ENCODE assay signal across 8 mouse cellular contexts in the genomic region with DNA sequence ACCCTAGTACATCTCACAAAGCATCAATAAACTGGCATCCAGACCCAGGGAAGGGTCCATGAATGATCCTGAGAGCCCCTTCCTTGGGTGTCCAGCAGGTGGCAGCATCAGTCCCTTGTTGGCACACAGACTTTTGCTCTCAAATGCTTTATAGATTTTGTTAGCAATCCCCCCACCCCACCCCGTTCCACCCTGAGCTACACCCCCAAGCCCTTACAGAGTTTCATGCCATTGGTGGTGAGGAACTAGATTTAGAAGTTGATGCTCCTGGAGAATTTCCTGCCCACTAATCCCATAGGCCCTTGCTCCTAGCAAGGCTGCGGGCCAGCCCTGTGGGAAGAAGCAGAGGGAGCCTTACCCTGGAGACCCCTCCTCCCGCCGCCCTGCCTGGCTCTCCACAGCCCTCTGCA. TPM values are rescaled to one million over a fixed set of nuclear protein-coding genes. Genes with fewer than 3 reads are reported as not detected.
A peak's percentile ranks its signal among the peaks of the same experiment; 100 is the strongest.
DNase-seq lines count a peak whose midpoint lies in the region; ATAC-seq and TF ChIP-seq lines count a peak whose summit lies in the region.

No protein-coding gene starts in this region.

- H3K27ac ChIP-seq in bone marrow, adult 2 months (ENCODE audit: control insufficient read depth, insufficient read depth, low read depth, low read length, poor library complexity) = no peak overlapping the region
- H3K27ac ChIP-seq in embryonic facial prominence, embryonic 15.5 days (replicated peaks) = peak overlapping the region; percentile 45; the same call in 1 of the 2 replicates
- H3K27ac ChIP-seq in heart, embryonic 16.5 days (ENCODE audit: low read length) = no peak overlapping the region
- H3K27ac ChIP-seq in liver, embryonic 14.5 days = no peak overlapping the region
- no peak overlapping the region for H3K27ac ChIP-seq in thymus, adult 2 months (ENCODE audit: control insufficient read depth, insufficient read depth, low read length)

- peak; percentile 88 for DNase-seq in CD4-positive, CD25-positive, alpha-beta regulatory T cell, adult 2 months (ENCODE audit: low read depth, low spot score)
- DNase-seq in kidney, postnatal 25 days = peak; percentile 85 to 95
- DNase-seq in liver, embryonic 14.5 days (ENCODE audit: low read depth in 3 of 3, low spot score in 3 of 3) = peak in 2 of 3 experiments; percentile 17 to 39
- peak; percentile 80 for DNase-seq in thymus, adult 2 months

- H3K36me3 ChIP-seq in embryonic facial prominence, embryonic 15.5 days = no peaks in the 10 kb centered on the region
- no peaks in the 10 kb centered on the region for H3K36me3 ChIP-seq in heart, embryonic 16.5 days (ENCODE audit: control insufficient read depth, insufficient read depth)
- H3K36me3 ChIP-seq in liver, embryonic 14.5 days (replicated peaks; ENCODE audit: control insufficient read depth, insufficient read depth, low read depth) = no peaks in the 10 kb centered on the region
- H3K36me3 ChIP-seq in thymus, adult 2 months (ENCODE audit: control insufficient read depth, insufficient read depth, low read length) = no peaks in the 10 kb centered on the region

- TF ChIP-seq CTCF in bone marrow, adult 2 months (IDR thresholded peaks at IDR 0.05; ENCODE audit: control insufficient read depth, insufficient read depth, low read length) = peak; percentile 87
- TF ChIP-seq CTCF in liver, embryonic 14.5 days (IDR thresholded peaks at IDR 0.05; ENCODE audit: low read depth) = peak; percentile 90
- peak; percentile 41; the same call in 1 of the 2 replicates for TF ChIP-seq CTCF in thymus, adult 2 months (IDR thresholded peaks at IDR 0.05; ENCODE audit: borderline replicate concordance, control insufficient read depth, extremely low read depth, insufficient read depth, low read length, poor library complexity)

- H3K4me2 ChIP-seq in embryonic facial prominence, embryonic 15.5 days (replicated peaks) = peak overlapping the region; percentile 33
- 0 out of 2 replicates have a peak overlapping the region, but pooled peaks have one; percentile 20 for H3K4me2 ChIP-seq in heart, embryonic 16.5 days (ENCODE audit: low read depth, low read length)
- H3K4me2 ChIP-seq in liver, embryonic 14.5 days (ENCODE audit: low read depth) = no peak overlapping the region

- TF ChIP-seq EP300 in liver, embryonic 14.5 days (IDR thresholded peaks at IDR 0.05; ENCODE audit: low read depth) = no peak

- no peak for TF ChIP-seq POLR2A in bone marrow, adult 2 months (IDR thresholded peaks at IDR 0.05; ENCODE audit: borderline replicate concordance, control insufficient read depth, low read depth, low read length)
- TF ChIP-seq POLR2A in thymus, adult 2 months (IDR thresholded peaks at IDR 0.05; ENCODE audit: control insufficient read depth, extremely low read depth, insufficient read depth, low read length, poor library complexity) = no peak

- H3K9ac ChIP-seq in embryonic facial prominence, embryonic 15.5 days = no peak overlapping the region
- H3K9ac ChIP-seq in heart, embryonic 16.5 days (ENCODE audit: low read length) = peak overlapping the region; percentile 47; the same call in 1 of the 2 replicates
- no peak overlapping the region for H3K9ac ChIP-seq in liver, embryonic 14.5 days (replicated peaks)

- no peak overlapping the region for H3K4me3 ChIP-seq in bone marrow, adult 2 months (replicated peaks; ENCODE audit: control insufficient read depth, low read depth, low read length)
- H3K4me3 ChIP-seq in embryonic facial prominence, embryonic 15.5 days (replicated peaks) = no peak overlapping the region
- H3K4me3 ChIP-seq in heart, embryonic 16.5 days (ENCODE audit: low read length) = no peak overlapping the region
- H3K4me3 ChIP-seq in liver, embryonic 14.5 days (ENCODE audit: insufficient read depth in 1 of 2, low read depth in 2 of 2, low read length in 2 of 2) = no peak overlapping the region
- no peak overlapping the region for H3K4me3 ChIP-seq in thymus, adult 2 months (ENCODE audit: control insufficient read depth, insufficient read depth, low read length)

- WGBS in bone marrow, adult 2 months = 20% methylated on average over 4 of the region's 4 CpGs
- 5% methylated on average over 4 of the region's 4 CpGs for WGBS in embryonic facial prominence, embryonic 15.5 days
- 10% methylated on average over 4 of the region's 4 CpGs for WGBS in heart, embryonic 16.5 days
- 7% methylated on average over 4 of the region's 4 CpGs for WGBS in liver, embryonic 14.5 days (ENCODE audit: insufficient replicate concordance)
- WGBS in thymus, adult 2 months = 40% methylated on average over 4 of the region's 4 CpGs

- ATAC-seq in embryonic facial prominence, embryonic 15.5 days (ENCODE audit: insufficient number of reproducible peaks, low FRiP score, low TSS enrichment, low read depth) = peak; percentile 30
- ATAC-seq in heart, embryonic 16.5 days (replicated peaks; ENCODE audit: extremely low read depth, insufficient read depth, low FRiP score) = peak; percentile 33
- no peak for ATAC-seq in liver, embryonic 14.5 days (ENCODE audit: insufficient read depth)
- peak; percentile 54; the same call in 1 of the 2 replicates for ATAC-seq in neutrophil, adult 5-6 weeks (ENCODE audit: extremely low read depth, insufficient number of reproducible peaks, low FRiP score, poor library complexity, severe bottlenecking)

- H3K9me3 ChIP-seq in embryonic facial prominence, embryonic 15.5 days (replicated peaks) = no peaks in the 10 kb centered on the region
- H3K9me3 ChIP-seq in heart, embryonic 16.5 days (replicated peaks; ENCODE audit: control insufficient read depth, low read length) = no peaks in the 10 kb centered on the region
- no peaks in the 10 kb centered on the region for H3K9me3 ChIP-seq in liver, embryonic 14.5 days (ENCODE audit: control insufficient read depth, low read length)

- peaks cover 3% of the 10 kb centered on the region; the same call in 1 of the 2 replicates for H3K27me3 ChIP-seq in embryonic facial prominence, embryonic 15.5 days
- H3K27me3 ChIP-seq in heart, embryonic 16.5 days (ENCODE audit: control insufficient read depth, insufficient read depth, low read length) = no peaks in the 10 kb centered on the region
- no peaks in the 10 kb centered on the region for H3K27me3 ChIP-seq in liver, embryonic 14.5 days (ENCODE audit: control insufficient read depth, insufficient read depth, low read length)
- no peaks in the 10 kb centered on the region for H3K27me3 ChIP-seq in thymus, adult 2 months (ENCODE audit: control insufficient read depth, insufficient read depth, low read length)

- no peaks in the 10 kb centered on the region; the same call in 1 of the 2 replicates for H3K4me1 ChIP-seq in bone marrow, adult 2 months (ENCODE audit: control insufficient read depth, insufficient read depth, low read length)
- peaks cover 3% of the 10 kb centered on the region for H3K4me1 ChIP-seq in embryonic facial prominence, embryonic 15.5 days
- peaks cover 14% of the 10 kb centered on the region for H3K4me1 ChIP-seq in heart, embryonic 16.5 days (ENCODE audit: control insufficient read depth, insufficient read depth, low read length)
- H3K4me1 ChIP-seq in liver, embryonic 14.5 days (replicated peaks; ENCODE audit: control insufficient read depth in 2 of 2, insufficient read depth in 2 of 2, low read length in 1 of 2) = no peaks in the 10 kb centered on the region
- H3K4me1 ChIP-seq in thymus, adult 2 months (replicated peaks; ENCODE audit: control insufficient read depth, insufficient read depth, low read length) = no peaks in the 10 kb centered on the region

RNA-seq across cellular contexts. Expression of a gene that starts 52.1 kb away (rescaled TPM):
- 1.3 and 1.9 TPM in 2 replicates for polyA plus RNA-seq in bone marrow, adult 2 months (2011; ENCODE audit: insufficient read depth, insufficient read length, low replicate concordance, missing spikeins)
- polyA plus RNA-seq in embryonic facial prominence, embryonic 15.5 days (2015; fragmentation: Nextera tagmentation; extraction: Ambion mirVana) = 1.2 and 1.3 TPM in 2 replicates
- polyA plus RNA-seq in heart, embryonic 16.5 days (2015; fragmentation: Nextera tagmentation; extraction: Ambion mirVana) = 3.0 and 3.3 TPM in 2 replicates
- 0.09 and 0.12 TPM in 2 replicates for polyA plus RNA-seq in liver, embryonic 14.5 days (2012; rRNA removed)
- 0.03 TPM in 1 of 2 replicates, not detected in the other for polyA plus RNA-seq in liver, embryonic 14.5 days (2014; fragmentation: Nextera tagmentation; extraction: Ambion mirVana)
- 0.12 and 0.49 TPM in 2 replicates for total RNA-seq in neutrophil, adult 5-6 weeks (2017)
- polyA plus RNA-seq in thymus, adult 2 months (2012; rRNA removed) = 26.2 and 69.9 TPM in 2 replicates

Comparison
In these comparisons a context has a peak if more than half of its experiments do, and no peak if none do; other contexts are left out.
1. DNase-seq: peak in every context shown above with its lines; median percentile 90 in kidney, postnatal 25 days; 88 in CD4-positive, CD25-positive, alpha-beta regulatory T cell, adult 2 months; 80 in thymus, adult 2 months; 28 in liver, embryonic 14.5 days.